Mouse (Mus musculus): ENCODE results near the gene Nfic.
"Not testable (repeated sequence)": the region's sequence is repeated elsewhere in the genome, so short reads cannot be mapped to it uniquely, and the experiment has no call there.

The Nfic gene

GRCm38 (mm10) chr10:81460951-81461350 lies 5.5 kb upstream of the Nfic start:
- no peak for DNase-seq (ENCODE audit: low read depth, low spot score)

- no peak for DNase-seq (ENCODE audit: low read depth, low spot score)
These were observed 5.0 kb upstream of the Nfic start for GRCm38 (mm10) chr10:81460471-81460870.

- no peak for DNase-seq (ENCODE audit: low read depth, low spot score)
These were observed 4.0 kb upstream of the Nfic start for GRCm38 (mm10) chr10:81459399-81459798.

DNA sequence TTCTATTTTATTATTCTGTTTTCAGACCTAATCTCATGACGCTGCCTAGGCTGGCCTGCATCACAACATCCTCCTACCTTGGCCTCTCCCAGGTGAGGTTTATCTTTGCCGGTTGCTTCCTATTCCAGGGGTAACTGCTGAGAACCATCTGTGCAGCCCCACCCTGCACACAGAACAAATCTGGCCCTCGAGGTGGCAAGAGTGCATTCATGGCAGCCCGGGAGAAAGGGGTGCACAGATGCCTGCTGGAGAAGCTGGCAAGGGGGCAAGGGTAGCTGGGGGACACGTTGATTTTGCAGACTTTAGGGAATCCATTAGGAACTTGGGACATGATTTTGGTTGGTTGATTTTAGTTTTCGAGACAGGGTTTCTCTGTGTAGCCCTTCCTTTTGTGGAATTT lies 2.8 kb upstream of the Nfic start:
- DNase-seq (ENCODE audit: low read depth, low spot score): no peak

DNA sequence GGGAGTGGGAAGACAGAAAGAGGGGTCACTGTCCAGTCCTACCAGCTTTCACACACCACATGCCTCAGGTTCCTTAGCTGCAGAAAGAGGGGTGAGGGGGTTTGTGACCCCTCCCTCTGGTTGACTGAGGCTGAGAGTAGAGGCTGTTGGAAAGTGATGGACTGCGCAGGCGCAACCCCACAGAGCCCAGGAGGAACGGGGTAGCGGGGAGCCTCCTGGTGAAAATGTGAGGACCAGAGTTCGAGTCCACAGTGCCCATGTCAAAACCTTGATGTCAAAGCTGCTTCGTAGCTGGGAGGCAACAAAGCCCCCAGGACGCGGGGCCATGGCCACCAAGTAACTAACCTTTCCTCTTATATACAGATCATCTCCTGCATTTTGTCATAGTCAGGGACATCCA lies 2.2 kb upstream of the Nfic start:
- no peak for DNase-seq (ENCODE audit: low read depth, low spot score)

GRCm38 (mm10) chr10:81456983-81457563 lies 1.6 kb upstream of the Nfic start:
- DNase-seq (ENCODE audit: low read depth, low spot score): no peak

DNA sequence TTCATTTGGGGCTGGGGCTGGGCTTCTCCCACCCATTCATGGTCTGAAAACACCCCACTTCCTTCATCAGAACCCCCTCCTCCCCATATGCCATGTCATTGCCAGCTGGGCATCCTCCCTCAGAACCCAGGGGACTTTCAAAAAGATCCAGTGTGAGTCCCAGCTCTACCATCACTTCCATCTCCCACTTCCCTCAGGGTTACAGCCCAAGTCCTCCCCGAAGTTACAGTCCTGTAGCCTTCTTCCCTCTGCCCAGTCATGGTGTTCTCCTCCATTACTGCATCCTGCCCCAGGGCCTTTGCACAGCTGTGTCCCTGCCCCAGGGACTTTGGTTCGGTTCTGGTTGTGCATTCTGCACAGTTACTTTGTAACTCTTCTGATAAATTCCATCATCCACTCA lies 1.3 kb downstream of the Nfic start:
- no peak for DNase-seq (ENCODE audit: low read depth, low spot score)

DNA sequence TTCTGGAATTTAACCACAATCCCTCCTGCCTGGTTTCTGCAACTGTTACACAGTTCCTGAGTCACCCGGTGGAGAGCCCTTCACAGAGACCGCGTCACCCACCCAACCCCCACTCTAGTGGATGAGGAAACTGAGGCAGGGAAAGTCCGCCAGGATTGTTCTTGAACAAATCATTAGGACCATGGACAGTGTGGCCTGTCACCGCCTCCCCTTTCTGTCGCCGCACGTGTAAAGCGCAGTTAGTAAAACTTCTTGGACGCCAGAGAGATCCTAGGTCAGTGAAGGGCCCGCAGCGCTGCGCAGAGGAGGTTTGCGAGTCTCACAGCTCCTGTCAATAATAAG lies 2.5 kb downstream of the Nfic start:
- DNase-seq (ENCODE audit: low read depth, low spot score): no peak

DNA sequence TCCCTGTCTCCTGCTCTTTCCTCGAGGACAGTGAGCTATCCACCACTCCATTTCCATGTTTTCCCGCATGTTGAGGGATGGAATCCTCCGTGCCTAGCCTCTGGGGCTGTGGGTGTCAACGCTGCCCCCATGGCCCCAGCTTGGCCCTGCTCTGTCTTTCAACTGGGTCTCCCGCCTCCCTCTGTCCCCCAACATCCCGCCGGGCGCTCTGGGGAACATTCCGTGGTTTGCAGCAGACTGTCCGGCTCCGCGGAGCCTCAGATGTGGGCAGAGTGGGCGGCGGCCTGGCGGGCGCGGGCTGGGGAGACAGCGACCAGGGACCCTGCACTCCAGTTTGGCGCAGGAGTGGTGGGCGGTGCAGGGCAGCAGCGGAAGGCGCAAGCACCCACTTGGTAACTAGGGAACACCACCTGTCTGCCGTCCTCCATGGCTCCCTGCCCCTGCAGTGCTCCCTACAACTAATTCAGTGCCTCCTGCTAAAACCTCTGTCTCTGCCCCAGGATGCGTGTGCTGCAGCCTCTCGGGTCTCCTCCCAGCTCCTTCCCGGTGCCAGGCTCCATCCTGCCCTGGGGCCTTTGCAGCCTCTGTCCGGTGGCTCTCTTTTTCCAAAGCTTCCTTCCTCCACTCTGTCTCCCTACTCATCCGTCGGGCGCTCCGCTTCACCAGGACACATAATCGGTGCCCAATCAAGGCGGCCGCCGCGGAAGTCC lies 3.0 kb downstream of the Nfic start:
- DNase-seq (ENCODE audit: low read depth, low spot score): no peak

DNA sequence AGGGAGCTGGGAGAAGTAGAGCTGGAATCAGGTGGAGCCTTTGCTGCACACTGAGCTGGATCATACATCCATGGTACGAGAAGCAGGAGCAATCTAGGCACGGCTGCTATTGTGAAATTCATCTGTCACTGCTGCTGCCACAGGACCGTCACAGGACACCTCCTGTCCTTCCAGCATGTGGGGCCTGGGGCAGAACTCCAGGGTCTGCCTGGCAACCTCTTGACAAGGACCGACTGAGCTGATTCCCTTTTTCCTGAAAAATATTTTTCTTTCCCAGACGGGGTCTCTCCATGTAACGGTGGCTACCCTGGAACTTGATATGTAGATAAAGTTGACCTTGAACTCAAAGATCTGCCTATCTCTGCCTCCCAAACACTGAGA lies 4.1 kb downstream of the Nfic start:
- DNase-seq (ENCODE audit: low read depth, low spot score): no peak

DNA sequence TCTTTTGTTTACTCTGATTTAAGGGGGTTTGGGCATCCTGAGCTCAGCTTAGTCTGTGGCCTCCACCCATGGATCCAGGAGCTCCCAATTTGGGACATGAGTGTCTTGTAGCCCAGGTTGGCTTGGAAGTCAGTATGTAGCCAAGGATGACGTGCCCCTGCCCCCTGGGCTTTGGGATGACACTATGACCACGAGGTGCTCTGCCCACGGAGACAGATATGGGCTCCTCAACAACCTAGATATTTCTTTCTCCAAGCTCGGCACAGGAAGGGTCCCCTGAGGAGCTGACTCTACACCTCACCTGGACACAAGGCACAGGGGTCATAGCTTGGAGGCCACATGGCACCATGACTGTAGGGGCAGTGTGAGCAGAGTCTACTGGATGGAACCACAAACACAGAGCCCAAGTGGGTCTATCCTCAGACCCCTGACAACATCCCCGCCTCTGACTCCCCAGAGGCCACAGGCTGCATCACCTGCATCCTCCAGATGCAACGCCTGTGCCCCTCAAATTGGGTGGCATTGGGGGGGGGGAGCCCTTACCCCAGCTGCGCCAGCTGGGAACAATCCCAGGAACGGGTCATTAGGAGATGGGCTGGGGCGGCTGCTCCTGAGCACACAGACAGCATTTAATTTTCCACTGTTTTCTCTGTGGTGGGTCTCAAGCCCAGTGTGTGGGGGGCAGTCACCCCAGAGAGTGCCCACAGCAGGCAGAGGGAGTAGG lies 4.6 kb downstream of the Nfic start:
- DNase-seq (ENCODE audit: low read depth, low spot score): no peak

GRCm38 (mm10) chr10:81450140-81450539 lies 5.3 kb downstream of the Nfic start:
- DNase-seq (ENCODE audit: low read depth, low spot score): peak; percentile 81

- not testable (repeated sequence) for DNase-seq (ENCODE audit: low read depth, low spot score)
These were observed 9.9 kb downstream of the Nfic start for GRCm38 (mm10) chr10:81445516-81445915.

DNA sequence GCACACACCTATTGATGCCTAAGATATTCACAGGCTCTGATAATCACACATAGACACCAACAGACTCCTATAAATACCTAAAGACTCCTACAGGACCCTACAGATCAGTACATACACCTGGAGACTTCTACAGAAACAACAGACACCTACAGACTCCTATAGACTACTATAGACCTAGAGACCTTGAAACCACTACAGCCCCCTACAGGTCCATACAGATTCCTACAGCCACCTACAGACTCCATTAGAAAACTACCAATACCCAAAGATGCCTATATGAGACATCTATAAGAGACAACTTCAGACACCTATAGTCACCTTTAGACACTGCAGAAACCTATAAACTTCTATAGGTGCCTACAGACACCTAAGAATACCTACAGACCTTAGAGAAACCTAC lies 14.4 kb downstream of the Nfic start:
- DNase-seq (ENCODE audit: low read depth, low spot score): no peak

GRCm38 (mm10) chr10:81435436-81435835 lies 20.0 kb downstream of the Nfic start:
- no peak for DNase-seq (ENCODE audit: low read depth, low spot score)

GRCm38 (mm10) chr10:81434361-81435263 lies 20.8 kb downstream of the Nfic start:
- no peak for DNase-seq (ENCODE audit: low read depth, low spot score)

GRCm38 (mm10) chr10:81433541-81434289 lies 21.7 kb downstream of the Nfic start:
- DNase-seq (ENCODE audit: low read depth, low spot score): no peak

GRCm38 (mm10) chr10:81432868-81433262 lies 22.6 kb downstream of the Nfic start:
- peak; percentile 79 for DNase-seq (ENCODE audit: low read depth, low spot score)

GRCm38 (mm10) chr10:81432169-81432867 lies 23.1 kb downstream of the Nfic start:
- DNase-seq (ENCODE audit: low read depth, low spot score): no peak

DNA sequence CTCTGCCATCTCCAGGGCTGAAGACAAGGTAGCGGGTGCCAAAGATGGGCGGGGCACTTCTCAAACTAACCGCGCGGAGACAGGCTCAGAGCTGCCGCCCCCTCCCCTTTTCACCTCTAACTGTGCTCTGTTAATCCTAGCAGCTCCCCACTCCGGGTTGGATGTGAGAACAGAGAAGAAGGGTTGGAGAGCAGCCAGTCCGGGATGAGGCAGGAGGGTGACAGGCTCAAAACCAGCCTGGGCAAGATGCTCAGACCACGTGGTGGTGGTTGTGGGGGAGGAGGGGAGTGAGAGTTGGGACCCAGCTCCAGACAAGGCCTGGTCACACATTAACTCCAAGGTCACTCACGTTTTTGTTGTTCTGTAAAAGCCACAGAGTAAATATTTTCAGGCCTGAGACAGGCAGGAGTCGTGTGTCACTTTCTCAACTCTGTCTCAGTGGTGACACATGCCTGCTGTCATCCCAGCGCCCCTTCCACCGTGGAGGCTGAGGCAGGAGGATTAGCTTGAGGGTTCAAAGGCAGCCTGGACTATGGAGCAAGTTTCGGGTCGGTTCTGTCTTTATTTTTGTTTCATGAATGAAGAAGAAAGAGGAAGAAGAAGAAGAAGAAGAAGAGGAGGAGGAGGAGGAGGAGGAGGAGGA lies 23.8 kb downstream of the Nfic start:
- DNase-seq (ENCODE audit: low read depth, low spot score): no peak

Data from embryo, embryonic 11.5 days (tissue).